Mouse (Mus musculus): ENCODE results near the gene Kank4.
"Not testable (repeated sequence)": the region's sequence is repeated elsewhere in the genome, so short reads cannot be mapped to it uniquely, and the experiment has no call there.

Kank4 gene

DNA sequence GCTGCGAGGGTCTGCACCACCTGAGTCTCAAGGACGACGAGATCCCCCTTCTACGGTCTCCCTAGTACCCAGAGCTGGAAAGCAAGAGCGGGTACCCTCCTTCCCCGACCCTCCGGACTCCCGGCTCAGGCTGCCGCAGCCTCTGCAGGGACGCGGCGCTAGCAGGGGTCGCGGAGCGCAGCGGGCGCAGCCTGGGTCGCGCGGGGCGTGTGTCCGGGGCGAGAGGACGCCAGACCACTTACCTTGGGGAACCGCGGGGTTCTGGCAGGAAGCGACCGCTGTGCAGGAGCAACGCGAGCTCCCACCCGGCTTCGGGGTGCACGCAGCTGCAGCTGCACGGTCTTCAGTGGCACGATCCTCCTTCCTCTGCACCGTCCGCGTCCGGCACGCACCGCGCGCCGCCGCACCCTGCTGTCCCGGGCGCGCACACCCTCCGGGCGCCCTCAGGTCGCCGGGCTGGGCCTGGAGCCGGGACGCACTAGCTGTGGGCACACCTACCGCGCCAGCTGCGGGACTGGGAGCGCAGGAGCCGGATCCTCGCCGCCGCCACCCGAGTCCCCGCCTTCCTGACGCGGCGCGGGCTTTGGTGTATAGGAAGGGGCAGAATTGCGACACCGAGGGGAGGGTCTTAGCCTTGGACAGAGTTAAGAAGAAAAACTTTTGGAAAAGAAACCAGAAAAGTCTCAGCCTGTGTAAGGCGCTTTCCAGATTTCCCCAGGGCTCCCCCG is at the start of gene Kank4:
Kank4 (minus strand) TSS at position 354 of the 728 bp plus-strand sequence.
- no peak for DNase-seq (ENCODE audit: low spot score)

DNA sequence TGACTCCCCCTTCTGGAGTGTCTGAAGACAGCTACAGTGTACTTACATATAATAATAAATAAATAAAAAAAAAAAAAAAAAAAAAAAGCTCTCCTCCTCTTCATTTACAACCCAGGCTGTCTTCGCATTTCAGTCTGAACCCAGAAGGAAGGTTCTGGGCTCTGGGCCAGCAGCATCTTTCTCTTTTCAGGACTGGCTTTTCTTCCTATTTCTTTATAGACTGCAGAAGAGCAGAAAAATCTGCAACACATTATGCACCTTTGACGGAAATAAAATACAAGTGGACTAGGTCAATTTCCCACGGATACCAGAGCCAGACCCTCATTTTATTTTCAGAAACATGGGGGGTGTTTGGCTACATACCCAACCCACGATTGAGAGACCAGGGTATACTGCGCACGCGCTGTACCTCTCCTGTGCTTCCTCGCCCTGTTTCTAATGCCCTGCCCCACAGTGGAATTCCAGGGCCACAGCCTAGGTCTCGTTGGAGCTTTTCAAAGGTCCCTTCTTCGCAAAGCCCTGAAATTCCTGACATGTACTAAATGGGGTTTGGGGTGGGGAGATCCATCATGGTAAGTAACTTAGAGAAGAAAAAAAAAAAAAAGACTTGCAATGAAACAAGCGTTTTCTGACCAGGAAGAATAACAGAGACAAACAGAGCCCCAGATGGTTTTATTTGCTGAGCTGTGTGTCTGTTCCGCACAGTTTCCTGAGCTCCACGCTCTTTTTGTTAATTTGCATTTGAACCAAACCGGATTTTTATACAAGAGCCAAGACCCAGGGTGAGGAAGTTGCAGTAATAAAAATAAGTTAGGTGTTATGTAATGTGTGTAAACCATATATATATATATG is 48.3 kb upstream of the Kank4 start:
- DNase-seq (ENCODE audit: low spot score): no peak

DNA sequence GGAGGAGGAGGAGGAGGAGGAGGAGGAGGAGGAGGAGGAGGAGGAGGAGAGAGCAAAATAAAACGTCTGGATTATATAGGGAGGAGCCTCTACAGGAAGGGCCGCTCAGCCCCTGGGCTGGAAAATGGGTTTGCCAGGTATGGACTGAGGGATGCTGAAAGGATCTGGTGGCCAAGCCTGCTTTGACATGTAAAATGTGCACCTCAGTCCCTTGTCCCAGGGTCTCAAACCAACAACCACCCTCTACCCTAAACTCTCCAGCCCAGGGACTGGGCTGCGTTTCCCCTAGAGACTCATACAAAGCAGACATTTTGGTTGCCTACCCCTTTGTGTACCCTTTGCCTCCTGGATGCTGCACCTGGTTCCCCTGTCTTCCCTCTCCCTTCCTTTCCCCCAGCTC is 47.2 kb upstream of the Kank4 start:
- no peak for DNase-seq (ENCODE audit: low spot score)

DNA sequence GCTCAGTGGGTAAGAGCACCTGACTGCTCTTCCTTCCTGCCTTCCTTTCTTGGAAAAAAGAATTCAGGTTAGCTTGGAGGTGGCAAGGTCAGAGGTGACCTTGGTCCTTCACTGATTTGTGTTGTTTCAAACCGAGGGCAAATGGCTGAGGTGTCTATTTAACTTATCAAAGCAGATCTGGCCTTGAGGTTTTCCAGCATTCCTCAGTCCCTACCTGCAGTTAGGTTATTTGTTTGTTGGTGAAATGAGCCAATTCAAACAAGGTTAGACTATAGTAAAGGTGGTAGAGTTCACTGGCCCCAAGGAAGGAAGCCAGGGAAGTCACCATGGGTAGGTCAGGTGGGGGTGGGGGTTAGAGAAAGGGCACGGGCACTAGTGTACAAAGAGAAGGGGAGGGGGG is 46.8 kb upstream of the Kank4 start:
- no peak for DNase-seq (ENCODE audit: low spot score)

DNA sequence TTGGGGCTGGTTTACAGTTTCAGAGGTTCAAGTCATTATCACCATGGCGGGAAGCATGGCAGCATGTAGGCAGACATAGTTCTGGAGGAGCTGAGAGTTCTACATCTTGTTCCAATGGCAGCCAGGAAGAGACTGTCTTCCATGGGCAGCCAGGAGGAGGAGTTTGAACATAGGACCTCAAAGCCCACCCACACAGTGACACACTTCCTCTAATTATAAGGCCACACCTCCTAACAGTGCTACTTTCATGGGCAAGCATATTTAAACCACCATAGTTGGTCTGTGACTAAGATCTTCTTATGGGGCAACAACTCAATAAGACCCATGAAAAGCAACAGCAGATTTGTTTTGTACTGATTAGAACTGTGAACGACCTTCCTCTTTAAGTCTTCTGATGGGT is 46.1 kb upstream of the Kank4 start:
- DNase-seq (ENCODE audit: low spot score): no peak

DNA sequence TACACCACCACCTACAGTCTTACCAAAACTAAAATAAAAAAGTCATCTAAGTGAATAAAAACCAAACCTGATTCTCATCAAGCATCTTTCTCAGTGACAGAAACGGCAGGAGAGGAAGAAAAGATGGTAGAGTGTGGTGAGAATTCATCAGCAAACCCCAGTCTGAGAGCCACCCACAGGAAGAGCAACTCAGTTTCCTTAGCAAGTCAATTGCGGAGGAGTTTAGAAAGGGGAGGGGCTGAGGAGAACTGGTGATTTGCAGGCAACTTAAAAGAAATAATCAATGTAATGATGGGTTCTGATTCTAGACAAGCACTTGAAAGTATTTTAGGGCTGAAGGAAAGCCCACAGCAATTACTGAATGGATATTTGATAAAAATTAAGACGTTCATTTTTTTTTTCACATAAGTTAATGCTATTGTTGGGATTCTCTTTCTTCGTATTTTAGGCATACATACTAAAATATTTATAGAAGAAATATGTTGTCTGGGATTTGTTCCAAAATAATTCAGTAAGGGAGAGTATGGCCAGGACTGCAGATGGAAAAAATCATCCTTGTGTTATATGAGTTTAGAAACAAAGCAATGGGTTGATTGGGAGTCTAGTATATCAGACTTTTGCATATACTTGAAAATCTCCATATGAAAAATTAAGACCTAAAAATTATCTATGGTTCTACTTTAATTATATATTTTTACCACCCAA is 41.0 kb upstream of the Kank4 start:
- no peak for DNase-seq (ENCODE audit: low spot score)

DNA sequence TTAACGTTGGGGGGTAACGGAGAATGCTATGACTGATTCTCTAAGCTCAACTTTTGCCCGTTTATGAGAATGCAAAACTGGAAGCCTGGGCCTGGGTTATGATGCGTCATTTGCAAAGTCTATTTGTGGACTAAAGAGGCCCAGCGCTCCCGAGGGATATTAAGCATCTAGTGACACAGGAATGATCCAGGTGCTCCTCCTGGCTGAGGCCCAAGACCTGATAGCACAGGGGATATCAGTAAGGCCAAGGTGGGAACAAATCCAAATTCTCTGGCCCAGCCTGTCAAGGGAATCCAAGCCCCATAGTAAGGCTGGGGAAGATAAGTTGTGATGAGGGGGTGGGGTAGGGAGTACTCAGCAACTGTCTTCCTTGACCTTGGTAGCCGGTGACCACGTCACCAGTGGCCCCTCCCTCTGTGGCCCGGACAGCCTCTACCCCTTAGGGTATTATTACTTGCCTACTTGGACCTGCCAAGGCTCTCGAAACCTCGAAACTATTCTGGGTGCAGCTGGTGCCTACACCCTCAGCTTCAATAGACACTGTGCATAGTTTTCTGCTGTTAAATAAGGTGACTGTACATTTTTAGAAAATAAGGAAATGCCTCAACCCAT is 39.8 kb upstream of the Kank4 start:
- DNase-seq (ENCODE audit: low spot score): no peak

DNA sequence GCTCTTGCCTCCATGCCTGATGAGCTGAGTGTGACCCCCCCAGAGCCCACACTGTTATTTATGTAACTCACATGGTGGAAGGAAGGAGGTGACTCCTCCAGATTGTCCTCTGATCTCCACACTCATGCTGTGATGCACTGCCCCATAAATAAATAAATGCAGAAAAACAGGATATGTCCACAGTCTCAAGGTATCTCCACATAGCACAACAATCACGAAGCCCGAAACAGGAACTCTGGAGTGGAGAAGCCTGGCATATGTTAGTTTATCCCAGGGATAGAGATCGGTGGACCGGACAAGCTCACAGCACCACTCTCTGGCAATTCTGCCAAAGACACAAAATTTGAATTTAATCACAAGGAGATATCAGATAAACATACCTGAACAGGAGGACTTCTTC is 36.6 kb upstream of the Kank4 start:
- DNase-seq (ENCODE audit: low spot score): no peak

DNA sequence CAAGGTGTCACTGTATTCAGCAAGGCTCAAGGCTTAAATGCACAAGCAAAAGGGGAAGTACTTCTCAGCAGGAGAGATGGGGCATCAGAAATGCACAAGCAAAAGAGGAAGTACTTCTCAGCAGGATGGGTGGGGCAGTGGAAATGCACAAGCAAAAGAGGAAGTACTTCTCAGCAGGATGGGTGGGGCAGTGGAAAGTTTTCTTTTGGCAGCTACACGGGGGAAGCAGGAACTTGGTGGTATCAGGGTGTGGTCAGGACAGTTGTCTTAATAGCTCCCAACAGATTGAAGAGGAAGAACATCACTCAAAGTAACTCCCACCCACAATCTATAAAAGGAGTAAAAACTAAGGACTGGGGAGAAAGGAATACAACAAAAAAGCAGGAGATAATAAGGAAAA is 33.1 kb upstream of the Kank4 start:
- not testable (repeated sequence) for DNase-seq (ENCODE audit: low spot score)

DNA sequence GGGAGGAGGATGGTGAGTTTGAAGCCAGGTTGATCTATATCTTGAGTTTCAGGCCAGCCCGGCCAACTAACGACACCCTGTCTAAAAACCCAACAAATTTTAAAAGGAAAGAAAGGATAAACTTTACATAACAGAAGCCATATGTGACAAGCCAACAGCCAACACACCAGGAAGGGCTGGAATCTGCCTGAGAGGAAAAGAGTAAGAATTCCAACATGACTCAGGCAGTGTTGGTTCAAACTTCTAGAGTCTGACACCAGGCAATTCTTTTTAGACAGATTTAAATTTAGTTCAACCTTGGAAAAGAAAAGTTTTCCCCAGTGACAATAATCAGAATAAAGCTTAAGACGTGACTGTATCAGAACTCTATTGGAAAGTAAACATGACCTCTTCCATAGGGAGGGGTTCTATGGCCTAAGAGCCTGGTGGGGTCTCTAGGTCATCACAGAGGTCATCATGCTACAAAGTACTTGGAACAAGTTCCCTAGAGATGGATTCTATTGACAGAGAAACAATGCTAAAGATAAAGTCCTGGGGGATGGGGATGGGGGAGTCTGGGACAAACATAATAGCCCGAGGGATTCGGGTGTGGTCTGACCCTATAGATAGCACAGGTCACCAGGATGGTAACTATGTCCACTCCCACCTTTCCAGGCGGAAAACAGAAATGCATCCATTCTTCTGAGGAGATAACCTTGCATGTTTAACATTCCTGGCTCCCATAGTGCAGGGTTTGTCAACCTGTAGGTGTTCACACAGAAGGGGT is 30.0 kb upstream of the Kank4 start:
- DNase-seq (ENCODE audit: low spot score): no peak

DNA sequence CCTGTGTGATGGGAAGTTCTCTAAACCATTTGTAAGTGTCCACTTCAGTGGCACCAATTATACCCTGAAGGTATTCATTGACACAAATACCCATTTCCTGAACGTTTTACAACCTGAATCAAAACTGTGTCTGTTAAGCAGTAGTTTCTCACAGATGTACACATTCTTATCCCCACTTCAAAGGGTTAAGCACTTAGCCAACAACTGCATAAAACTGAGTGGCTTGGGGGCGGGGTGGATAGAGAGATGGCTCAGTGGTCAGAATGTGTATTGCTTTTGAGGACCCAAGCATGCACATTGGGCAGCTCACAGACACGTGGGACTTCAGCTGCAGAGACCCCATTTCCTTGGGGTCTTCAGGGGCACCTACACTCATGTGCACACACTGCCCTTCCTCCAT is 29.1 kb upstream of the Kank4 start:
- DNase-seq (ENCODE audit: low spot score): no peak

DNA sequence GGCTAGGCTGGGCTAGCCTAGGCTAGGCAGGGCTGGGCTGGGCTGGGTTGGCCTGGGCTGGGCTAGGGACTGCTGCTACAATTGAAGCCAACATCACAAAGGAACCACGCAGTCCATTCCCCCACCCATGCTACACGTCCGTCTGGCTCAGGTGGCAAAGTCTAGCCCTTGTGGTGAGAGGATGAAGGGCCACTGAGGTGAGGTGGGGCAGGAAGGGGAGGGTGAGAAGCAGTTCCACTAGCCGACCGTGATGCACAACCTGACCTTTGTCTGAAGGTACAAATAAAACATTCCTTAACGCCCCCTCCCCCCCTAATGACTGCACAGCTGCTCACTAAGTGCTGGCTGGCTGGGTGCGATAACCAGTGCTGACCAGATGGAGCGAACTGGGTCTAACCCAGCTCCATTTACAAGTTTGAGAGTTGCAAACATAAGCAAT is 28.4 kb upstream of the Kank4 start:
- DNase-seq (ENCODE audit: low spot score): no peak

DNA sequence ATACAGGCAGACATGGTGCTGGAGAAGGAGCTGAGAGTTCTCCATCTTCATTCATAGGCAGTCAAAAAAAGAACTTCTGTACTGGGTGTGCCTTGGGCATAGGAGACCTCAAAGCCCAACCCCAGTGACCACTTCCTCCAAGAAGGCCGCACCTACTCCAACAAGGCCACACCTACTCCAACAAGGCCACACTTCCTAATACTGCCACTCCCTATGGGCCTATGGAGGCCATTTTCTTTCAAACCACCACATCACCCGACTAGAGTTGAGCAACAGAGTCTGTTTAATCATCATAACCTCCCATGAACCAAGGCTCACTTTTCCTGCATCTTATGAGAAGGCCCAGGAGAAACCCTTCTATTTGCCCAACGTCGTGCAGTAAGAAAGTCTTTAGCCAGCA is 27.9 kb upstream of the Kank4 start:
- no peak for DNase-seq (ENCODE audit: low spot score)

DNA sequence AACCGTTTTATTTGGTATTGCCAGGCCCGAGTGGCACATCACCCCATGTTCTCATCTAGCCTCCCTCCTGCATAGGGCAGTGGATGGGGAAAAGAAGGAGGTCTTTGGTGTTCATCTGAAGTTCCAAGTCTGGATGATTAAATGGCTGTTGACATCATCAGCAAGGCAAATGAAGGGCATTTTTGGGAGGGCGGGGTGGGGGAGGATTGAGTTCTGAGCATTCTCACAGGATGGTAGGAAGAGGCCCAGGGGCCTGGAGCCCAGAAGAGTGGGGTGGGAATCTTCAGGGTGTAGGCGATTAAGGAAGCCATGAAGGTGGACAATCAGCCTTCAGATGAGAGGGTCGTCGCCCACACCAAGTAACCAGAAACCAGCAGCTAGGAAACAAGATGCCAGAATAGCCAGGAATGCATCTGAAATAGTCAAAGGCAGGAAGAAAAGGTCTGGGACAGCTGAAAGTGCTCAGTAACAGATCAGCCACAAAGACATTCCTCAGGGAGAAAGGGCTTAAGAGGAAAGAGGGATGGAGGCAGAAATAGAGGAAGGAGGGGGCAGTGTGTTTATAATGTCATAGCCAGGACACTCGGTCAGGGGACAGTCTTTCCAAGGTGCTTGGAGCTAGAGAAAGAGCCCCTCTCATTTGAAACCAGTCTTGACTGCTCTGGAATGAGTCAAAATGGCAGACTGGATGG is 26.7 kb upstream of the Kank4 start:
- no peak for DNase-seq (ENCODE audit: low spot score)

DNA sequence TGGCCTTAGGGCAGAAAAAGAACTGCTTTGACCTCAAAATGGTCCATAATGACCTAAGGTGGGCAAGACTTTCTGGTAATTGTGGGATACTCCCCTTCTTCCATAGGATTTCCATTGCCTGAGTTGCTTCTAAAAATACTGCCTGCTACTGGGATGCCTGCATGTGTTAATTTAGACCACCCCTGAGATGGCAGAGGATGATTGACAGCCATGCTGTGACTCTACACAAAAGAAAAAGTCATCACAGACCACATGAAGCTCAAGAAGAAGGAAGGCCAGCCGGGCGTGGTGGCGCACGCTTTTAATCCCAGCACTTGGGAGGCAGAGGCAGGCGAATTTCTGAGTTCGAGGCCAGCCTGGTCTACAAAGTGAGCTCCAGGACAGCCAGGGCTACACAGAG is 23.9 kb upstream of the Kank4 start:
- DNase-seq (ENCODE audit: low spot score): not testable (repeated sequence)

DNA sequence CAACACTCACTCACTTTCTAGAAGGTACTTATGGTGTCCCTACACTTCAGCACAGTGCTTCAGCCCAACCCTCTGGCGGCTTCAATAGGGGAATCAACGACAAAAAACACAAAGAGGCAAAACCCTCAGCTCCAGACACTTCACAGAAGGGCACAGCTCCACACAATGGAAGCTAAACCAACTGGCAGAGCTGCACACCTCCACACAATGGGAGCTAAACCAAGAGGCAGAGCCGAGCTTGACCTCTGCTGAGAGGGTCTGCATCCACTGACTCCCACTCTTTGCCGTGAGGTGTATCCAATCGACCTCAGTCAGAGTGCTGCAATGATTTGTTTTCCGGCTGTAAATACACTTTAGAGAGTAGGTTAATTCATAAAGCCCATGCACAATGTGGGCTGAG is 23.2 kb upstream of the Kank4 start:
- DNase-seq (ENCODE audit: low spot score): no peak

DNA sequence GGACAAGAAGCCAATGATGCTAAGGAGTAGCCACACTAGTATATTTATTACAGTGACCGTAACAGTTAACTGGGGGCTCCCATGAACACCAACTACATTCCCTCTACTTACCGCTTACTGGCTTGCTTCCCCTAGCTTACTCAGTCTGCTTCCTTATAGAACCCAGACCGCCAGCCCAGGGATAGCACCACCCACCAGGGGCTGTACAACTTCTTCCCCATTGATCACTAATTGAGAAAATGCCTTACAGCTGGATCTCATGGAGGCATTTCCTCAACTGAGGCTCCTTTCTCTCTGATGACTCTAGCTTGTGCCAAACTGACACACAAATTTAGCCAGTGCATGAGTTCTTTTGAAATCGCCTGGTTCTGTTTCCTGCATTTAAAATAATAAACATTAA is 21.6 kb upstream of the Kank4 start:
- DNase-seq (ENCODE audit: low spot score): no peak

DNA sequence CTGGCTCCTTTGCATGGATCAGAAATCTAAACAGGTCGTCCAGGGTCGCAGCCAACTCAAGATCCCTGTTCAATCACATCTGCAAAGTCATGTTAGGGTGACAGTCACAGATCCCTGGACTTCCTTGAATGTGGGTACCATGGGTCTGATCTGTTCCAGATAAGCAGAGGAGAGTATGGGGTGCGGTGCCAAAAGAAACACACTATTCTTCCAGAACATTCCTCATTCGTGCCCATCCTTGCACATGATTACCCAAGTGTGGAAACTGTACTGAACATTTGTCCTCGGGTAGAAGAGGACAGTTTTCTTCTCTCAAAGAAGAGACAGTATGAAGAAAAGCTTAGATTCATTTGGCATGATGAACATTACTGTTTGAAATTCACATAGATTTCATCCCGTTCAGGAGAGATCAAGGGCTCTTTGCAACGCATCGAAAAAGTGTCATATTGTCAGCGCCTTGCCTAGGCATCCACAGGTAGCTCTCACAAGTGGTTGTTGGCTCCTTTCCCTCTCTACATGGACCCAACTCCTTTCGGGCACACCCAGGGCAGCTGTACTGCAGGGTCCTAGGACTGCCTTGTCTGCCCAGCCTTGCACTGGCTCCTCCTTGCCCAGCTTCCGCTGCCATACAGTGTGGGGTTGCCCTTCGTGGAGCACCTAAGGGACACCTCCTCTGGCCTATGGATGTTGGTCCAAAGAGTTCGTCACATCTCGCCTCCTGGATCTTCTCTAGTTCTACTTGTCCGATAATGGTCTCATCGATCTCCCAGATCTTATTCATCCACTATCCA is 20.6 kb upstream of the Kank4 start:
- no peak for DNase-seq (ENCODE audit: low spot score)

DNA sequence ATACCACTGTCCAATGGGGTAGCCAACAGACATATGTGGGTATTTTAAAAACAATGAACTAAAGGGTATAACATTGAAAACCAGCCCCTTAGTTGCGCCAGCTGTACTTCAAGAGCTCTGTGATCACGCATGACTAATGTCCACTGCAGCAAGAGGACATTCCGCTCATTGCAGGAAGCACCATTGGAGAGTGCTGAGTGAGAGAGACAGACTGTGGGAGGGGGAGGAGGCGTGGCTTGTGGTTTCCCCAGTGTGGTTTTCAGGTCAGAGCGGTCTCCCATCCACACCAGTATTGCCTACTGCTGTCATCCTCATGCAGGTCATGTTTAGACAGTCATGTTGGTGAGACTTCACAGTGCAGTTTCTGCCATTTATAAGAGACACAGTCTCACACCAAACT is 19.2 kb upstream of the Kank4 start:
- DNase-seq (ENCODE audit: low spot score): no peak

DNA sequence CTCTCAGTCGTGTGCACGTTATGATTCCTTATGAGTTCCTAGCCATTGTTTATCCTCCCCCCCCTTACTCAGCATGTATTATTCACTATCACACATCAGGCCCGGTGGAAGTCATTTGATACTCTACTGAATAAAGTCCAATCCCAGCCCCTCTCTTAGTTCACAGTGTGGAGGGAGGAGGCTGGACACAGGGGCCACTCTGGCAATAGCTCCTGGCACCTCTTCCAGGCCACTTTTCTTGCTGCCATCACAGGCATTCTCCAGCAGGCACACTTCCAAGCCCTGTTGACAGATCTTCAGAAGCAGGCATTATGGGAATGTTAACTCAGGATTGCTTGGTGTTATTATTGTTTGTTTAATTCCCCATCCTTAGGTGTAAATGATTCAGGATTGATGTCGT is 17.4 kb upstream of the Kank4 start:
- DNase-seq (ENCODE audit: low spot score): no peak
